Mouse (Mus musculus) erythroblast, embryonic 14.5 days (primary cell): ENCODE results near the gene Slc16a12.

Experiments
- GATA1 ChIP-seq: IDR thresholded peaks from 2 replicates; pipeline ENCODE4 v1.6.1; 2012; ENCODE audit warnings: low read length, inconsistent platforms, mixed read lengths
- TAL1 ChIP-seq: IDR thresholded peaks from 3 replicates; pipeline ENCODE4 v1.6.1; 2012; ENCODE audit warnings: low read length, inconsistent platforms, mixed read lengths

DNA sequence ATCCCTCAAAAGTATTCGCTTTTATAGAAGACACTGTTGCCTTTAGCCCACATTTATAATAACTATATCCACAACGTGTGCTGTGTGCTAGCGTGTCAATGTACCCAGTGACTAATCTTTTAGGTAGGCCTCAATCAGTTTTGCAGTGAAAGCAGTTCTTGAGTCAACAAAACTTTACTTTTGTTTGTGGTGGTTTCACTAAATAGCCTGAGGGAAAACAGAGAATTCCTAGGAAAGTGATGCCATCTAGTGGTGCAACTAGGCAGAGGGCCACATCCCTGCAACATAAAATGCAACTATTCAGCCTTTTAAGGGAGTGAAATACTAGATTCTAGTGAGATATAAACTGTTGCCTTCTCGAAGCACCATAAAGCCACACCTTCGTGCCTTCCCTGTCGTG is 25.7 kb upstream of the Slc16a12 start:
- no peak for TF ChIP-seq GATA1
- TF ChIP-seq TAL1: no peak
